Mouse (Mus musculus) limb, embryonic 14.5 days (tissue): Measurements from ENCODE around the gene Plekhh2. TPM values are rescaled to one million over a fixed set of nuclear protein-coding genes. Genes with fewer than 3 reads are reported as not detected.

ENCODE experiments used
- ATAC-seq: fragments of 200-750 bp; cut with Nextera tagmentation; 2 replicates; pipeline ENCODE4 v1.8.0; 2017; ENCODE audit warnings: low read depth, moderate number of reproducible peaks, moderate TSS enrichment; ENCODE audit not compliant: low FRiP score
- DNase-seq: peaks from one replicate; pipeline ENCODE4 v3.0.0-alpha.2; 2015; ENCODE audit warnings: low spot score
- H3K27ac ChIP-seq: fragments of 300-500 bp; sonication (generic); replicated peaks from 2 replicates; pipeline ENCODE4 v1.5.1; 2014; ENCODE audit warnings: low read depth, mild to moderate bottlenecking, low read length, moderate library complexity, mixed read lengths
- H3K27me3 ChIP-seq: fragments of 300-500 bp; sonication (generic); 2 replicates; pipeline ENCODE4 v1.6.1; 2014; ENCODE audit warnings: low read length, mixed read lengths; ENCODE audit not compliant: control insufficient read depth, insufficient read depth
- H3K36me3 ChIP-seq: fragments of 300-500 bp; sonication (generic); 2 replicates; pipeline ENCODE4 v1.6.1; 2014; ENCODE audit warnings: mild to moderate bottlenecking, low read length, moderate library complexity, mixed read lengths; ENCODE audit not compliant: control insufficient read depth, insufficient read depth
- H3K4me1 ChIP-seq: fragments of 300-500 bp; sonication (generic); 2 replicates; pipeline ENCODE4 v1.6.1; 2014; ENCODE audit warnings: antibody characterized with exemption, low read length, mixed read lengths; ENCODE audit not compliant: control insufficient read depth, insufficient read depth
- H3K4me2 ChIP-seq: fragments of 300-500 bp; sonication (generic); replicated peaks from 2 replicates; pipeline ENCODE4 v1.6.1; 2014; ENCODE audit warnings: low read depth, mild to moderate bottlenecking, low read length, moderate library complexity; ENCODE audit not compliant: severe bottlenecking
- H3K4me3 ChIP-seq: fragments of 300-500 bp; sonication (generic); replicated peaks from 2 replicates; pipeline ENCODE4 v1.5.1; 2014; ENCODE audit warnings: low read length
- H3K9ac ChIP-seq: fragments of 300-500 bp; sonication (generic); 2 replicates; pipeline ENCODE4 v1.6.1; 2014; ENCODE audit warnings: mild to moderate bottlenecking, low read depth, low read length, moderate library complexity; ENCODE audit not compliant: severe bottlenecking
- H3K9me3 ChIP-seq: fragments of 300-500 bp; sonication (generic); 2 replicates; pipeline ENCODE4 v1.6.1; 2016; ENCODE audit warnings: low read length; ENCODE audit not compliant: control insufficient read depth
- POLR2A ChIP-seq: fragments of 200-500 bp; IDR thresholded peaks from 2 replicates; pipeline ENCODE4 v1.8.0; 2012; ENCODE audit warnings: inconsistent platforms, mild to moderate bottlenecking, moderate library complexity, borderline replicate concordance; ENCODE audit not compliant: insufficient read depth, insufficient read length; ENCODE audit errors: extremely low read depth
- WGBS: fragments of 180-500 bp; shearing (Covaris S2); extraction: QIAGEN DNeasy Blood & Tissue Kit; methylation state at CpG from one replicate; pipeline ENCODE4 v1.1.7; 2014; 5-methylcytosine and 5-hydroxymethylcytosine counted together
- polyA plus RNA-seq, 2 experiments: library from polyadenylated mRNA; depleted of rRNA in 1 of 2; stranded (reverse) in 1 of 2; unstranded in 1 of 2; fragments of >200 nt; fragmentation: Nextera tagmentation in 1 of 2; extraction: Ambion mirVana in 1 of 2; gene quantifications; 2 replicates each; pipeline versions ENCODE4 v1.2.1 to v1.2.3; 2012 to 2014

The Plekhh2 gene
- polyA plus RNA-seq, 2 experiments: 12.8 to 24.5 TPM

- Histone ChIP-seq H3K27me3 (no peaks in the 10 kb centered on the region), H3K9me3 (no peaks in the 10 kb centered on the region), H3K4me2 (no peak overlapping the region), H3K9ac (no peak overlapping the region), H3K4me1 (peaks cover 6% of the 10 kb centered on the region; the same call in 1 of the 2 replicates), H3K36me3 (no peaks in the 10 kb centered on the region), H3K27ac (no peak overlapping the region), H3K4me3 (no peak overlapping the region)
- no peak for DNase-seq
- 87% methylated on average over 3 of the region's 3 CpGs for WGBS
- TF ChIP-seq POLR2A: no peak
- no peak for ATAC-seq
These were observed 156.2 kb downstream of the Plekhh2 start for GRCm38 (mm10) chr17:84667848-84668247.

Other genes starting within 250 kb of the Plekhh2 start
- 9.1 and 9.6 TPM in 2 replicates for gene Thada, start 45.7 kb upstream of the Plekhh2 start, polyA plus RNA-seq (2012; rRNA removed)
- 9.4 and 9.7 TPM in 2 replicates for gene Thada, start 45.7 kb upstream of the Plekhh2 start, polyA plus RNA-seq (2014; fragmentation: Nextera tagmentation; extraction: Ambion mirVana)
- 17.2 and 21.0 TPM in 2 replicates for gene Dync2li1, start 114.6 kb downstream of the Plekhh2 start, polyA plus RNA-seq (2012; rRNA removed)
- 29.9 and 33.0 TPM in 2 replicates for gene Dync2li1, start 114.6 kb downstream of the Plekhh2 start, polyA plus RNA-seq (2014; fragmentation: Nextera tagmentation; extraction: Ambion mirVana)
- 0.16 and 0.27 TPM in 2 replicates for gene Abcg8, start 164.4 kb downstream of the Plekhh2 start, polyA plus RNA-seq (2012; rRNA removed)
- 0.18 TPM in 1 of 2 replicates, not detected in the other for gene Abcg8, start 164.4 kb downstream of the Plekhh2 start, polyA plus RNA-seq (2014; fragmentation: Nextera tagmentation; extraction: Ambion mirVana)
- gene Abcg5, start 171.1 kb downstream of the Plekhh2 start, polyA plus RNA-seq (2012; rRNA removed): 1.7 and 2.6 TPM in 2 replicates
- gene Abcg5, start 171.1 kb downstream of the Plekhh2 start, polyA plus RNA-seq (2014; fragmentation: Nextera tagmentation; extraction: Ambion mirVana): 1.3 and 2.3 TPM in 2 replicates